Mouse (Mus musculus): ENCODE results near the gene Kif6.

Kif6 gene

DNA sequence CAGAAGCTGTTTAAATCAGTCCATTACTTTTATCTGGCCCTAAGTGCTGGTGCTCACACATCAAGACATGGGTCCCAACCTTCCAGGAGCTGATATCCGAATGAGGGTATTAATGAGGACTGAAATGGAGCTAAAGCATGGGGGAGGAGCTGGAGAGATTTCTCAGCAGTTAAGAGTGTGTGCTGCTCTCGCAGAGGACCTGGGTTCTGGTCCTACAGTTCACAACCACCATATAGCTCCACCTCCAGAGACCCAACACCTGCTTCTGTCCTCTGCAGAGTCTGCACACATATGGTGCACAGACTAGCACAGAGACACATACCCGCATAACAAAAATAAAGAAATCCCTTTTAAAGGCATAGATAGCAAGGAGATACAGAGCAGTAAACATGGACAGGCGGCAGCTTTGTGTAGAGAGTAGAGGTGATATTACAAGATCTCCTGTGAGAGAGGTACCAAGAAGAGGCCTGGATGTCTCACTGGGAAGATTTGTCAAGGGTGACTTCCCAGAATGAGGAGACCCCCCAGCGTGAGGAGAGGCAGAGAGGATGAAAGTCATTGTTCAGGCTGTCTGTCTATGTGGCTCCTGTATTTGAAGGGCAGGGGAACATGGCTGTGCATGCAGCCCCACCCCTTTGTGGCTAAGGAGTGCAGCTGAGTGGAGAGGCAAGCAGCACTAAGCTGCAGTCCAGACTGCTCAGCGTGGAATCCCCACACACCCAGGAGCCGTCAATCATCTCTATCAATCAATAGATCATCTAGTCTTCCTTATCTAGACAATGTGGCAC, 173.4 kb downstream of the Kif6 start:
- DNase-seq (ENCODE audit: low read depth, low spot score): no peak

DNA sequence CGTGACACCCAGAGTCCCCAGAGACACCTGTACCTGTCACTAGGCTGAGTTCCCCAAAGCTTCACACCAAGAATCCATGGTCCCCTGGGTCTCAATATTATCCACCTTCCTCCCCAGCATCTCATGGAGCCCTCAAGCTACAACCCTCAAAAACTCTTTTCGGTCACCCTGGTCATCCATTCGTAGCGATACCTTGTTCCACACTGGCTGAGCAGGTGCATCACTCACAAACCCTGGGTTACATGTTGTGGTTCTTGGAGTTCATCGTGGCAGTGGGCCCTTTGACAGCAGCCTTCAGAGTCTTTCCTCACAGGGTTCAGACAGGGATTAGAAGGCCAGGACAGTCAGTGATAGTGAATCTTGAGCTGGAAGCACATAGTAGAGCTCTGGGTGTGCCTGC, 176.6 kb downstream of the Kif6 start:
- DNase-seq (ENCODE audit: low read depth, low spot score): no peak

DNA sequence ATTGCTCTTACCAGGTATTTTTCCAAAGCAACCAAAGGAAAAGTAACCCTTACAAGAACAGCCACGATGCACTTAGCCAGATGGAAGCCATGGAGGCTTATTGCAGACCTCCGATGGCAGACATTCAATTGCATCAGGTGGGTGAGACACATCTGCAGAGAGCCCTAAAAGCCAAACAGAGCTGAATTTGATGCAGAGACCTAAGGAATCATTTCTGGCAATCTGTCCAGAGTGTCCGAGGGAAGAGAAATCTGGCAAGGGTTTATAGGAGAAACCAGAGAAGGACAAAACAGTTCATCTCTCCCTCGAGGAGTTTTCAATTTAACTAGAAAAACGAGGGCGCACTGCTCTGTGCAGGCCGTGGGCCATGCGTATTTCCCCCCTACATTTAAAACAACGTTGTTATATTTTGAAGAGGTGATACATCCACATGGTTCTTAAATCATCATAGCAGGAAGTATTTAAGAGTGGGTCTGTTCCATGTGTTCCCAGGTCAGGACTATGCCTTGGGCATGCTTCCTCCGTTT, 177.3 kb downstream of the Kif6 start:
- no peak for DNase-seq (ENCODE audit: low read depth, low spot score)

DNA sequence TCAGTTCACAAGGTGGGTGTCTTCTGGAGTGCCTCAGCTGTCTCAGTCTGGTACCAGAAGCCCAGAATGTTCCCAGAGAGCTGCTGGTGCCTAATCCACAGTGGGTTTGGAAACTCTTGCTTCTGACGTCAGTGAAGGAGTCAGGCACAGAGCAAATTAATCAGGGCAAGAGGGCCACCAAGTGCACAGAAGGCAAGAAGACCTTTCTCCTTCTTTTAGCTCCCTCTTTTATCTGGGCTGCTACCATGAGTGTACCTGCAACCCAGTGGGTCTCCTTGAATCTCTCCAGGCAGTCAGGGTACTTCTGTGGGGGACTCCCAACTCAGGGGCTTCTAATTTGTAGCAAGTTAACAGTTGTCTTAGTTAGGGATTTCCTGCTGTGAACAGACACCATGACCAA, 178.0 kb downstream of the Kif6 start:
- no peak for DNase-seq (ENCODE audit: low read depth, low spot score)

DNA sequence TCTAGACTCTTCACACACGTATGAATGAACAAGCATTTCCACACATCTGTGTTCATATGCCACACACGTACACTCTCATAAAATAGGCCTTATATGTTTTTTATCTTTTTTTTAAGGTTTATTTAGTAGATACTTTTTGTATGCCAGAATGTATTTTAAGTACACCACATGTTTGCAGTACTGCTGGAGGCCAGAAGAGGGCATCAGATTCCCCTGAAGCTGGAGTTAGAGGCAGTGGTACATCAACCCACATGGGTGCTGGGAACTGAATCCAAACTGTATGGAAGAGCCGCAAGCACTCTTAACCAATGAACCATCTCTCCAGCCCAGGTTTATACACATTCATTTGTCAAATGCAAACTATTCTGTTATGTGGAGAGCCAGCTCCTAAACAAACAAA, 179.0 kb downstream of the Kif6 start:
- no peak for DNase-seq (ENCODE audit: low read depth, low spot score)

DNA sequence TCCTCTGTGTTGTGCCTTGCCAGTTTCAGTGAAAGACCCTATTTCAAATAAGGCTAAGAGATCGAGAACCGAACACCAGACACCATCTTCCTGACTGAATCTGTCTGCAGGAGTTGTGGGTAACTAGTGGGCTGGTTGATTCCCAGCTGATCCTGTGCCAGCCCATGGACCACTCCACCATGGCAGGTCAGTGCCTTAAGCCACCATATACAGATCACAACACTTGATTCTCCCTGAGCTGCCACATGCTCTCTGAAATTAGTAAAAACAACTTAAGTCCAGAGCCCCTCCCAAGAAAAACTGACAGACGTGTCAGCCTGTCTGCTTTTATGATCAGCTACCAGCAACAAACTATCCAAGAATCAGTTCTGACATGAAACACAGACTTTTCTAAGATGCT, 180.3 kb downstream of the Kif6 start:
- no peak for DNase-seq (ENCODE audit: low read depth, low spot score)

DNA sequence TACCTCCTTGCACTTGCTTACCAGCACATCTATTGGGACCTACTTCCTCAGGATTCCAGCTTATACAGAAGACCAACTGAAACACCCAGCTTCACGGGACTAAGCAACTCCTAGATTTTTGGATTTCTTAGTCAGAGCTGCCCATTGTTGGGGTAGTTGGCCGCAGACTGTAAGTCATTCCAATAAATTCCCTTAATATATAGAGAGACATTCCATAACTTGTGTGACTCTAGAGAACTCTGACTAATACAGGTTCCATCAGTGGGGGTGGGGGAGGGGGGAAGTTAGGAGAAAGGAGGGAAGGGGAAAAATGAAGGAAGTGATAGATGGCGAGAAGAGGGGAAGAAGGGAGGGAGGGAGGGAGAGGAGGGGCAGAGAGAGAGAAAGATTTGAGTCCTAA, 181.2 kb downstream of the Kif6 start:
- no peak for DNase-seq (ENCODE audit: low read depth, low spot score)

DNA sequence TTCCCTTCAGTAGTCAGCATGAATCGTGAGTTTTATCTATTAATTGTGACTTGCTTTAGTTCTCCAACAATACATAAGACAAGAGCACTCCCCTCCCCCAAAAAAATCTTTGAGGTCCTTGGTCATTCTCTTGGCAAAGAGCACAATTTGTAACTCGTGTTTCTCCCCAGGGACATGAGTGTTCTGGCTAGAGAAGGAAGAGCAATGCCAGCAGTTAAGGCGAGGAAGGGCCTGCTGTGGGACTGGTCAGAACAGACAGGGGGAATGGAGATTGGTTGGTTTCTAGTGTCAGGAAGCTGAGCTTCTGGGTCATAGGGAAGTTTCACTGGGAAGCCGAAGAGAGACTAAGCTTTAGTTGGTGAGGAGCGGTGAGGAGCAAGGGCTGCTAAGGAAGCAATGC, 184.2 kb downstream of the Kif6 start:
- no peak for DNase-seq (ENCODE audit: low read depth, low spot score)

DNA sequence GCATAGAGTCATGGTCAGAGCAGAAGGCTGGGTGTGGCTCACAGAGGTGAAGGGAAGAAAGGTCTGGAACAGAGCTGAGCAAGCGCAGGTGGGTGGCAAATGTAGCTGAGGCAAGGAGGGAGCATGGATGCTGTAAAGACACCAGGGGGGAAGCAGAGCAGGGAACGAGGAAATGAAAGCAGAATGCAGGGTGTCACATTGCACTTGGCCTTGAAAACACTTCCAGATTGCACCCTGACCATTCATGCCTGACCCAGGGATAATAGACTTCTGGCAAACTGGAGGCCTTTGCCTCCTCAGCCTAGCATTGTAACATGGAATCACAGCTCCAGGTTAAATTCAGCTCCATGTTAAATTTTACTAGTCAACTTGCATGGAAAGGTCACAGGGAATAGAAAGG, 185.2 kb downstream of the Kif6 start:
- DNase-seq (ENCODE audit: low read depth, low spot score): no peak

DNA sequence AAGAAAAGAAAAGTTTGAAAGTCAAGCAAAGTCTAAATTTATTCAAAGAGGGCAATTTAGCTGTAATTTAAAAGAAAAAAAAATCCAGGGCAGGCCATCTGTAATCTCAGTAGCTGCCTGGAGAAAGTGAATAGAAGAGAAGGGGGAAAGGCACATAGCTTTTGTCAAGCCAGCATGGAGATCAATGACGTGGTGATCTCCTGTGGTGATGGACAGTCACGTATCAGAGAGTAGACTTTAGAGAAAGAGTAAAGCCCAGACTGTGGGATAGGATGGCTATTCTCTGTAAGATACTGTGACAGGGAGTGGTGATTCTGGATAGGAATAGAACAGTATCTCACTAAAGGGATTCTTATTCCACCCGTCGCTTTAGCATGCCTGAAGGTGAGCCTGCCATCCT, 192.5 kb downstream of the Kif6 start:
- no peak for DNase-seq (ENCODE audit: low read depth, low spot score)

DNA sequence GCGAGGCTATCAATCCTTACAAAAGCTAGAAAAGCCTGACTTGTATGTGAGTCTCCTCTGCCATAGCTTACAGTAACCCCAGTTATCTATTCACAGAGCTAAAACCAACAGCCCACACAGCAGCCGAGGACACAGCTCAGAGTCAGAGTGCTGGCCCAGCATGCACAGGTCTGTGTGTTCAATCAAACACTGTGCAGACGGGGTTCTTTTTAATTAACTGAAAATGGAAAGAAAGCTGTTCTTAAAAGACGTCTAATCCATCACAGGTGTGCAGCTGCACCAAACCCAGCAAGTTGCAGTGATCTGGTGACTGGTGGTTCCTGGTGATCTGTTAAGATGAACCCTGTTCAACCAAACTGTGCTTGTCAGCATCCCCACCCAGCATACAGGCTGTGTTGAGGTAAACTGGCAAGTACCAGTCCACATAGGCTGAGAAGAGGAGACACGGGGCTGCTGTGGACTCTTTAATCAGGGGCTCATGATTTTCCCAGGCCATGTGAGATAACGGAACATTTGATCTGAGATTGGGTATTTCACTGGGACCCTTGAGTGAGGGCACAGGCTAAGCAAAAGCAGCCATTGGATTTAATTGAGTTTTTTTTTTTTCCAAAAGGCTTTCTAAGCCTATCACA, 193.9 kb downstream of the Kif6 start:
- no peak for DNase-seq (ENCODE audit: low read depth, low spot score)

DNA sequence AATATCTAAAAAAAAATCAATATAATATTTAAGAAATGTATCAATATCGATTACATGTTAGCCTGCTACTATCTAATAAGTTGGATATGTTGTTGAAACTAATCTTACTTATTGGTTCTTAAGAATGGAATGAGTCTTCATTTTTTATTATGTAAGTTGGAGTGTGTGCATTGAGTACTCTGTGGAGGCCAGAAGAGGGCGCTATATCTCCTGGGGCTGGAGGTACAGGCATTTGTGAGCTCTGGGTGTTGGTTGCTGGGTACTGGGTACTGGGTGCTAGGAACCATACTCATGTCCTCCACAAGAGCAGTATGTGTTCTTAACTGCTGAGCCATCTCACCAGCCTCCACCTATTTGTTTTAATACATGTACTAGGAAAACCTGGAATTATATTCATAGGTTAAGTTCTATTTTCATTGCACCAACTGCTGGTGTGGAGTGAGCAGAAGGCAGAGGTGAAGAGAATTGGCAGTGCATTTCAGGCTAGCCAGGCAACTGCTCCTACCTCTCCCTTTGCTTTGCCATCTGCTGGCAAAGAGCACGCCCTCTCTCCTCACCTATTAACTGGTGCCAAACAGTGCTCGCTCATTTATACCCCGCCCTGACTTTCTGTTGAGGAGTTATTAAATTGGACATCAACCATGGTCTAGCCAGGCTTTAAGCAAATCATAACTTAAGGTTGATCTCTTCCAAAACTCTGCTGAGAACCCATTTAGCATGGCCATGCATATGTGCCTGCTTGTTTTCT, 199.1 kb downstream of the Kif6 start:
- DNase-seq (ENCODE audit: low read depth, low spot score): no peak

DNA sequence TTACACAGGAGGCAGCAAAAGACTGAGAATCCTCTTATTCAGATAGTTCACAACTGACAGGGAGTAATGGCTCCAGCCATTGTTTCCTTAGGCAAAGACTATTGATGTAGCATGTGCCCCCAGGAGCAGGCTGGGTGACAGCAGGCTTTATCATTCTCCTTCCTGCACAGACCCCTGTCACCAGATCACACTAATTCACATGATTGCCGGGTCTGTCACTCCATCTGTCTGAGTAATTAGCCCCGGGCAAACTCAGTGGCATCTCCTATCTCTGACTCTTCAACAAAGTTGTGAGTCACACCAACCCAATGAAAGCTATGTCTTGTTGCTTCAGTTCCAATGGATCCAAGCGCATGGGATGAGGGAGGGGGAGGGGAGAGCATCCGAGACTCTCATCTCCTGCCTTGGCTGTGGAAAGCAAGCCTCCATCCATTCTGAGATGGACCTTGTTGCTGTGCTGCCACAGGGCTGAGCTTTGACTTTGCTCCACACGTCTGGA, 201.2 kb downstream of the Kif6 start:
- DNase-seq (ENCODE audit: low read depth, low spot score): no peak

DNA sequence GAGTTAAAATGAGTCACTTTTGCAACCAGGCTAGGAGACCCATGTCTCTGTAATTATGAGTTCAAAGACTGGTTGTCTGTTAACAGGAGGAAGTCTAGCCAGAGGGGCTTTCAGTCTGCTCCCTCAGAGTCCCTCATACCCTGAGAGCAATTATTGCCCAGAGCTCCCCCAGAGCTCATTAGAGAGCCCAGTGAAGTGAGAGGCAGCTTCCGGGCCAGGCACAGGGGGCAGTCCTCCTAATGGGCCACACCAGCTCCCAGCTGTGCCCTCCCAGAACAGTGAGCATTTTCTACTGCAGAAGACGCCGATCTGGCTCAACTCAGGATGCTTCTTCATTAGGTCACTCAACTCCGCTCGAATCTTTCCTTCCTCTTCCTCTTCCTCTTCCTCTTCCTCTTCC, 201.8 kb downstream of the Kif6 start:
- no peak for DNase-seq (ENCODE audit: low read depth, low spot score)

DNA sequence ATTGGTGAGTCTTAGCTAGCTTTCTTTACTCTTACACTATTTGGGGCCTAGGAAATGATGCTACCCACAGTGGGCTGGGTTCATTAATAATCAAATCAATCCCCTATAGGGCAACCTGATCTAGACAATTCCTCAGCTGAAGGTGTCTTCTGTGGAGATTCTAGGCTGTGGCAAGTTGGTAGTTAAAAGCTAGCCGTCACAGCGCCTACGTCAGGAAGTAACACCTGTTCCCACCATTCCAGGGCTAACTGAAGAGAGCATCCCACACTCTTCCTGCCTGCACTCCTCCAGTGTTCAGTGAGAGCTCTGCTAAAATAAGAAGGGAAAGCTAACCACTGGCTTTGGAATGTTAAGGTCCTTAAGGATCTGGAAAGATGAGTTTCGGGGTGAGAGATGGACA, 205.3 kb downstream of the Kif6 start:
- DNase-seq (ENCODE audit: low read depth, low spot score): no peak

DNA sequence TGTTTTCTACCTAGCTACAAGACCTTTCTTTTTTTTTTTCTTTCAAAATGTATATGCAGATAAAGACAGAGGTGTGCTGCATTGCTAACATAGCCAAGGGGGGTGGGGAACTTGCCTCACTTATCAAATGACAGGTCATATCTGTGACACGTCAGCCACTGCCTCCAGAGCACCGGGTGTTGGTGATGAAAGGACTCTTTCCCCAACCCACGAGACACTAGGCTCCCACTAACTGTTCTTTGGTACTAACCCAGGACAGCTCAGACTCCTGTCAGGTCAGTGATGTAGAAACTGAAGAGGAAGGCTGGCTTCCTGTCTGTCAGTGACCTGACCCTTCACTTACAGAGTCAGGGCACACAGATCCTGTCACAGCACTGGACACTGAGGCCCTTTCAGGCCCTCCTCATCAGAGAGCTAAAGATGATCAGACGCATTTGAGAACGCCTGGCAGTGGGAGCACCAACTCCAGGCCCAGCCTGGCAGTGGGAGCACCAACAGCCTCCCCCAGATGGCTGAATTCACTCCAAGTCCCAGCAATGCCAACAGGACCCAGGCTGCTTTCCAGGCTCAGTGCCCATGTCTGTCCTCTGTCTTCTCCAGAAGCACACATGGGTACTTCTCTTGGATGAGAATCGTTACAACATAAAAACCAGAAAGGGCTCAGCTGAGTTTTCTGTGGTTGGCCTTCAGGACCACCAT, 209.4 kb downstream of the Kif6 start:
- DNase-seq (ENCODE audit: low read depth, low spot score): no peak

DNA sequence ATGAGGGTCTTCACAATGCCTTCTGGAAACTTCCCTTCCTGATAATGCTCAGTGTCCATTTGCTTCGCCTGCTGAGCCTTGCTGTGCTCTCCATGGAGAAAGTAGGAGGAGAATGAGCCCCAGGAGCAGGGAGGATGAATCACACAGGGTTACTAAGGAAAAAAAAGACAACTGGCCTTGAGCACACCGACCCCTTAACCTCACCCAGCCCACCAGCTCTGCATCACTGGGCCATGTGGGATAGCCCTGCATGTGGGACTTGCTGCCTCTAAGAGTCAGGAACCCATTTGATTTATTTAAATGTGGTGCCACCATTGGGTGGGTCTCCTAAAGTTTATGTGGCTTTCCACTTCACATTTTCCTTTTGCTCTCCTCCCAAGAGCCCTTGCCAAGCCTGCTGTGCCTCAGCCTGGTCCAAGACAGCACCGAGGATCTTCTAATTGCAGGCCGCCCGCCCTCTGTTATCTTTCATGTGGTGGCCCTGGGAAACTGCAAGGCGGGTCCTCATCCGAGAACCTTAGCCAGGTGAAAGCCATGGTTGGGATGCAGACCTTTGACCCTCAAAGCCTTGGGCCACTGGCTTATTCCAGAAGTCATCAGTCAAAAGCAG, 210.0 kb downstream of the Kif6 start:
- DNase-seq (ENCODE audit: low read depth, low spot score): no peak

DNA sequence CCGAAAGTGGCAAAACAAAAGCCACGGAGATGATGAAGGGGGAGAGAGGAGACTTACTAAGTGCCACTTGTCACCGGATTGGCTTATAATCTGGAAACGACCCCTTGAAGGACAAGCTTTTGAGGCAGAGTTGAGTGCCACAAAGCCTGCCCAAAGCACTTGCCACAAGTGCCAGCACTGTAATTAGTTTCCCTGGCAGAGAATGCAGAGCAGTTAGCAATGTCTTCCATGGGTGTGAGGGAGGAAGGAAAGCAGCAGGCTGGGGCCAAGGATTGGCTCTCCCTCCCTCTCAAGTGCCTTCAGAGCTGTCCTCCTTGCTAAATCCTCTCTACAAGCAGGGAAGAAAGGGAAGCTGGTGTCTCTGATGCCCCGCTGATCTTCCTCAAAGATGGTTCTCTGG, 210.9 kb downstream of the Kif6 start:
- DNase-seq (ENCODE audit: low read depth, low spot score): no peak

DNA sequence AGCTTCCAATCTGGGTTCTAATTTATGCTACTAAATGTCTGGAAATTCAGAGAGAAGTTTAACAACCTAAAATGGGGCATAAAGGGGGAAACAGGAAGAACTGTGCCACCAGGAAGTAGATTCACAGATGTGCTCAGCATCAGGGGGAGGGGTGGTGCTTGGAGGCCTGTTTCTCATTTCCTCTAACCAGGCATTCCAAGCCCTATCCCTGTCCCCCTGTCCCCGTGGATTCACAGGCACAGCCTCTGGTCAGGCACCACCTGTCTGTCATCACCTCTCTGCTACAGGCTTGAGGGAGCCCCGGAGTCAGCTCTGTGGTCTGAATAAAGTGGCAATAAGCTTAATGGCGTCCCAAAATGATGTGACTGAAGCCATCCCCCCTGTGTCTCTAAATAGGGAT, 216.8 kb downstream of the Kif6 start:
- DNase-seq (ENCODE audit: low read depth, low spot score): no peak

DNA sequence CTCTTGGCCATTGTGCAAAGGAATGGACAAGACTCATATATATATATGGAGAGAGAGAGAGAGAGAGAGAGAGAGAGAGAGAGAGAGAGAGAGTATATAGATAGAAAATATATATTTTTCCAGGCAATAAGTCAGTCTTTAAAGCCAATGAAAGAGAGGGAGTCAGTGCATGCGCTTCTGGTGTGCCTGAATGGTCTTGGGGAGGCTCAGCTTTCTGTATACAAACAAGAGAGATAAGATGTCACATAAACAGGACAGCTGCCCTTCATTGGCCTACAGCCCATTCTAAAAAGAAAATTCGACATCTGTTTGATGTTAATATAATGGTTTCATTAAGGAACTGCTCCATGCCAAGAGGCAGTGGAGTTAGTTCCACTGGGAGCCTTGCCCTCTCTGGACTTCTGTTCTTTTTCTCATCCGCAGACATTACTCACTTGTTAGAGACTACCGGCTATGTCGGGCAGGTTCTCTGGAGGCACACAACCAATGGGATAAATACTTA, 219.2 kb downstream of the Kif6 start:
- no peak for DNase-seq (ENCODE audit: low read depth, low spot score)

DNA sequence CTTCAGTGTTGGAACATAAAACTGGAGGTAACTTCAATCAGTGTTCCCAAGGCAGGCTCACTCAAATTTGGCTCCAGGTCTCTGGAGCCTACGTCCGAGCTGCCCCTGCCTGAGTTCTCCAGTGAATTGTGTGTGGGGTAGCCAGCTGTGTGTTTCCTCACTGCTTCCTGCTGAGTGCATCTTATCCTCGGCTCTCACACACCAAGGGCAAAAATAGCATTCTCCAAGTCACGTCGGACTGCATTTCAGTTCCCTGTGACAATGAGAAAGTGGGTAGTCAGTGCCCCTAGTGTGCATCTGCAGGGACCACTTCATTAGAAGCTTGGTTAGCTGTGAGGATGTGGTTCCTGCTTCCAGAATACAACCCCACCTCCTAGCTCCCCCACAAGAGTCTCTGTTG, 222.5 kb downstream of the Kif6 start:
- no peak for DNase-seq (ENCODE audit: low read depth, low spot score)

All from CD4-positive, CD25-positive, alpha-beta regulatory T cell, adult 2 months (primary cell).